Mouse (Mus musculus) spleen, adult 2 months (tissue): ENCODE data around the gene Hspb9. TPM values are rescaled to one million over a fixed set of nuclear protein-coding genes. Genes with fewer than 3 reads are reported as not detected.
A peak's percentile ranks its signal among the peaks of the same experiment; 100 is the strongest.

Source experiments
- DNase-seq, 2 experiments: peaks; one replicate each; pipeline versions ENCODE4 v3.0.0 to v3.0.0-alpha.2; 2012 to 2021; ENCODE audit warnings: low spot score in 2 of 2, low read depth in 1 of 2
- H3K27ac ChIP-seq: fragments of 200-500 bp; 2 replicates; pipeline ENCODE4 v1.5.1; 2012; ENCODE audit warnings: low read length, inconsistent platforms; ENCODE audit not compliant: insufficient read depth
- H3K27me3 ChIP-seq: fragments of 200-500 bp; 2 replicates; pipeline ENCODE4 v1.6.1; 2012; ENCODE audit warnings: mild to moderate bottlenecking, moderate library complexity, low read length, inconsistent platforms; ENCODE audit not compliant: control insufficient read depth, insufficient read depth
- H3K36me3 ChIP-seq: fragments of 200-500 bp; 2 replicates; pipeline ENCODE4 v1.6.1; 2012; ENCODE audit warnings: mild to moderate bottlenecking, low read length, inconsistent platforms; ENCODE audit not compliant: control insufficient read depth, insufficient read depth
- H3K4me1 ChIP-seq: fragments of 200-500 bp; 2 replicates; pipeline ENCODE4 v1.6.1; 2011; ENCODE audit warnings: inconsistent platforms; ENCODE audit not compliant: control insufficient read depth, insufficient read depth, insufficient read length
- H3K4me3 ChIP-seq: fragments of 200-500 bp; 2 replicates; pipeline ENCODE4 v1.5.1; 2011; ENCODE audit warnings: mild to moderate bottlenecking, inconsistent platforms; ENCODE audit not compliant: insufficient read depth, insufficient read length; ENCODE audit errors: extremely low read depth
- CTCF ChIP-seq: fragments of 200-500 bp; IDR thresholded peaks from 2 replicates; pipeline ENCODE4 v1.5.1; 2011; ENCODE audit warnings: mild to moderate bottlenecking, inconsistent platforms; ENCODE audit not compliant: insufficient read depth, insufficient read length, insufficient replicate concordance; ENCODE audit errors: extremely low read depth
- POLR2A ChIP-seq: fragments of 200-500 bp; IDR thresholded peaks from 2 replicates; pipeline ENCODE4 v1.6.1; 2011; ENCODE audit warnings: low read depth, low read length, inconsistent platforms
- WGBS: fragments of 180-500 bp; shearing (Covaris S2); methylation state at CpG from one replicate; pipeline ENCODE4 v1.1.7; 2018; 5-methylcytosine and 5-hydroxymethylcytosine counted together
- polyA plus RNA-seq: library from polyadenylated mRNA; depleted of rRNA; stranded (reverse); fragments of >200 nt; gene quantifications from 2 replicates; pipeline ENCODE4 v1.2.3, GENCODE M21; 2012

Hspb9 gene
- polyA plus RNA-seq, 1 experiment: 0.36 TPM

GRCm38 (mm10) chr11:100703851-100704531 lies 9.7 kb upstream of the Hspb9 start, which contains the start of gene Dhx58:
Gene Dhx58, minus strand, starts transcription at chr11:100704271.
- Histone ChIP-seq H3K27ac (peak within 1 kb of the TSS; percentile 77), H3K4me3 (peak within 1 kb of the TSS; percentile 71), H3K36me3 (peaks cover 24% of the 10 kb centered on the region), H3K4me1 (peaks cover 14% of the 10 kb centered on the region; the same call in 1 of the 2 replicates), H3K27me3 (no peaks in the 10 kb centered on the region)
- peak in 1 of 2 experiments; percentile 32 for DNase-seq
- TF ChIP-seq POLR2A (no peak), CTCF (no peak)
- 7% methylated on average over 7 of the region's 7 CpGs for WGBS

GRCm38 (mm10) chr11:100705095-100705747 lies 8.4 kb upstream of the Hspb9 start:
- peaks cover 14% of the 10 kb centered on the region; the same call in 1 of the 2 replicates for H3K4me1 ChIP-seq
- peaks cover 23% of the 10 kb centered on the region for H3K36me3 ChIP-seq
- TF ChIP-seq CTCF: no peak
- TF ChIP-seq POLR2A: no peak
- H3K4me3 ChIP-seq: no peak overlapping the region
- no peak for DNase-seq
- no peak overlapping the region for H3K27ac ChIP-seq
- no peaks in the 10 kb centered on the region for H3K27me3 ChIP-seq
- WGBS: 96% methylated on average over 23 of the region's 23 CpGs

- DNase-seq: no peak
- TF ChIP-seq POLR2A (no peak), CTCF (no peak)
Measured at GRCm38 (mm10) chr11:100709201-100709810, 4.3 kb upstream of the Hspb9 start.

GRCm38 (mm10) chr11:100710528-100710927 lies 3.1 kb upstream of the Hspb9 start:
- no peak for DNase-seq
- no peak for TF ChIP-seq CTCF
- TF ChIP-seq POLR2A: no peak
- H3K27me3 ChIP-seq: no peaks in the 10 kb centered on the region
- peaks cover 26% of the 10 kb centered on the region for H3K36me3 ChIP-seq
- WGBS: 96% methylated on average over 15 of the region's 15 CpGs
- H3K4me1 ChIP-seq: peaks cover 28% of the 10 kb centered on the region
- H3K4me3 ChIP-seq: no peak overlapping the region
- H3K27ac ChIP-seq: no peak overlapping the region

More at GRCm38 (mm10) chr11:100709201-100709810, 4.3 kb upstream of the Hspb9 start:
- Histone ChIP-seq H3K4me3 (no peak overlapping the region), H3K36me3 (peaks cover 27% of the 10 kb centered on the region), H3K4me1 (peaks cover 25% of the 10 kb centered on the region), H3K27ac (no peak overlapping the region), H3K27me3 (no peaks in the 10 kb centered on the region)
- WGBS: 92% methylated on average over 9 of the region's 9 CpGs

- H3K36me3 ChIP-seq: peaks cover 26% of the 10 kb centered on the region
- no peaks in the 10 kb centered on the region for H3K27me3 ChIP-seq
- DNase-seq: no peak
- WGBS: 87% methylated on average over 4 of the region's 4 CpGs
- no peak overlapping the region for H3K4me3 ChIP-seq
- H3K4me1 ChIP-seq: peaks cover 28% of the 10 kb centered on the region
- no peak overlapping the region for H3K27ac ChIP-seq
- TF ChIP-seq CTCF (no peak), POLR2A (no peak)
Measured at GRCm38 (mm10) chr11:100710977-100711376, 2.7 kb upstream of the Hspb9 start.

- Histone ChIP-seq H3K4me3 (peak within 1 kb of the TSS; percentile 77), H3K4me1 (peaks cover 28% of the 10 kb centered on the region), H3K27me3 (no peaks in the 10 kb centered on the region), H3K36me3 (peaks cover 32% of the 10 kb centered on the region), H3K27ac (peak within 1 kb of the TSS; percentile 86)
- TF ChIP-seq POLR2A (peak; percentile 76), CTCF (no peak)
- WGBS: 2% methylated on average over 47 of the region's 48 CpGs
- DNase-seq: peak in 1 of 2 experiments; percentile 76
Measured at GRCm38 (mm10) chr11:100711783-100712615, 1.7 kb upstream of the Hspb9 start, which contains the start of gene Kat2a. Gene Kat2a, minus strand, starts transcription at chr11:100712465.
